Mouse (Mus musculus): ENCODE results near the gene Itgax. TPM values are rescaled to one million over a fixed set of nuclear protein-coding genes. Genes with fewer than 3 reads are reported as not detected.
"Not testable (repeated sequence)": the region's sequence is repeated elsewhere in the genome, so short reads cannot be mapped to it uniquely, and the experiment has no call there.

The Itgax gene
- polyA plus RNA-seq, 1 experiment from 2014 or later = 1.7 TPM

GRCm38 (mm10) chr7:128154076-128154475, 24.7 kb downstream of the Itgax start, which contains the start of gene Itgad:
Gene Itgad (plus strand): TSS chr7:128154376.
- H3K9me3 ChIP-seq (ENCODE audit: low read length) = no peaks in the 10 kb centered on the region
- ATAC-seq (no peak), DNase-seq (ENCODE audit: low spot score) (no peak)
- no peak for TF ChIP-seq CTCF (IDR thresholded peaks at IDR 0.05)
- TF ChIP-seq EP300 (IDR thresholded peaks at IDR 0.05) = no peak
- H3K9ac ChIP-seq (replicated peaks; ENCODE audit: low read depth) = no peak within 1 kb of the TSS
- 89% methylated on average over 21 of the region's 21 CpGs for WGBS
- no peaks in the 10 kb centered on the region for H3K36me3 ChIP-seq (ENCODE audit: insufficient read depth, low read length)
- no peak within 1 kb of the TSS for H3K4me2 ChIP-seq (replicated peaks; ENCODE audit: low read depth, low read length)
- H3K27ac ChIP-seq (ENCODE audit: low read length) = no peak within 1 kb of the TSS
- no peaks in the 10 kb centered on the region for H3K4me1 ChIP-seq (ENCODE audit: insufficient read depth, low read depth, low read length)
- H3K4me3 ChIP-seq (ENCODE audit: low read depth, low read length) = no peak within 1 kb of the TSS
- no peaks in the 10 kb centered on the region for H3K27me3 ChIP-seq (replicated peaks; ENCODE audit: insufficient read depth, low read length)

- DNase-seq (ENCODE audit: low spot score) (no peak), ATAC-seq (no peak)
- Histone ChIP-seq H3K27me3 (replicated peaks; ENCODE audit: insufficient read depth, low read length) (no peaks in the 10 kb centered on the region), H3K27ac (ENCODE audit: low read length) (no peak overlapping the region), H3K4me1 (ENCODE audit: insufficient read depth, low read depth, low read length) (no peaks in the 10 kb centered on the region), H3K9ac (replicated peaks; ENCODE audit: low read depth) (no peak overlapping the region), H3K4me2 (replicated peaks; ENCODE audit: low read depth, low read length) (no peak overlapping the region), H3K4me3 (ENCODE audit: low read depth, low read length) (no peak overlapping the region), H3K36me3 (ENCODE audit: insufficient read depth, low read length) (no peaks in the 10 kb centered on the region), H3K9me3 (ENCODE audit: low read length) (no peaks in the 10 kb centered on the region)
- TF ChIP-seq EP300 (IDR thresholded peaks at IDR 0.05) (no peak), CTCF (IDR thresholded peaks at IDR 0.05) (no peak)
- WGBS = 34% methylated on average over 10 of the region's 10 CpGs
Observed at GRCm38 (mm10) chr7:128154924-128155323, 25.6 kb downstream of the Itgax start.

DNA sequence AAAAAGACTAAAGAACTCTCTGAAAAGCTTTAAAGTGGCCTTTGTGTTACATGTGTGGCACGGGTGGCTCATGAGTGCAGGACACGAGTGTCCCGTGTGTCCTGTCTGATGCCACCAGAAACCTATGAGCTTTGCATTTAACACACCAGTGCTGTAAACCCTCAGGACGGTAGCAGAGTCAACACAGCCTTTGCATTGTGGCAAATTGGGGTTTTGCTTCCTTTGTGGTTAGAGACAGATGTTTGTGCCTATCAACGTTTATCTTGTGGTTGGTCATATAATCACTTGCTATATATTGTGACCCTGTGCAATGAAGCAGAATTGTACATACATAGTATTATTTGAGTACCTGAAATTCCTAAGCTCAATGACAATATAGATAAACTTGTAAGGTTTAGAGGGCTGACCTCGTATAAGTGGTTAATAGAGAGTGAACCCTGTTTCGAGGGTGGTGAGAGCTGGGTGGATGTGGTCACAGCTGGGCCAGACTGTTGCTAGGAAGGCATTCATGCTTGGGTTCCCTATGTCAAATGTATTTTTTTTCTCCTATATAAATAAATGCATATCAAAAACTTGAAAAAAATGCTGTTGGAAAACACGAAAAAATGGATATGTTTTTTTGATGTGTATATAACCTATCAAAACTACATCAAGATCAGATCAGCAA, 29.5 kb downstream of the Itgax start:
- H3K27ac ChIP-seq (ENCODE audit: low read length); DNase-seq (ENCODE audit: low spot score); H3K9ac ChIP-seq (replicated peaks; ENCODE audit: low read depth); H3K9me3 ChIP-seq (ENCODE audit: low read length); H3K36me3 ChIP-seq (ENCODE audit: insufficient read depth, low read length); H3K4me3 ChIP-seq (ENCODE audit: low read depth, low read length); H3K4me2 ChIP-seq (replicated peaks; ENCODE audit: low read depth, low read length); H3K4me1 ChIP-seq (ENCODE audit: insufficient read depth, low read depth, low read length); ATAC-seq; H3K27me3 ChIP-seq (replicated peaks; ENCODE audit: insufficient read depth, low read length): not testable (repeated sequence)
- whole genome bisulfite sequencing = 59% methylated on average over 7 of the region's 8 CpGs

DNA sequence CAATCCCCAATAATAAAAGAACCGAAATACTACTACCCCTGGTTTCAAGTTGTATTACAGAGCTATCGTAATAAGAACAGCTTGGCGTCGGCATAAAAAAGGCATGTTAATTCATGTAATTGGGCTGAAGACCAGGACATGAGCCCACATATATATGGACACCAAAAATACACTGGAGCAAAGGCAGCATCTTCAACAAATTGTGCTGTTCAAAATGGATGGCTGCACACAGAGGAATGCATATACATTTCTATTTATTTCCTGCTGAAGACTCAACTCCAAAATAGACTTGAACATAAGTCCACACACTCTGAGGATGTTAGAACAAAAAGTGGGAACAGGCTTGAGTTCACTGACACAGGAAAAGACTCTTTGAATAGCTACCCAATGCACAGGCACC, 34.7 kb downstream of the Itgax start:
- Histone ChIP-seq H3K9me3 (ENCODE audit: low read length) (no peaks in the 10 kb centered on the region), H3K27ac (ENCODE audit: low read length) (no peak overlapping the region), H3K4me1 (ENCODE audit: insufficient read depth, low read depth, low read length) (no peaks in the 10 kb centered on the region), H3K36me3 (ENCODE audit: insufficient read depth, low read length) (no peaks in the 10 kb centered on the region), H3K9ac (replicated peaks; ENCODE audit: low read depth) (no peak overlapping the region), H3K4me2 (replicated peaks; ENCODE audit: low read depth, low read length) (no peak overlapping the region), H3K27me3 (replicated peaks; ENCODE audit: insufficient read depth, low read length) (no peaks in the 10 kb centered on the region), H3K4me3 (ENCODE audit: low read depth, low read length) (no peak overlapping the region)
- TF ChIP-seq CTCF (IDR thresholded peaks at IDR 0.05) (no peak), EP300 (IDR thresholded peaks at IDR 0.05) (no peak)
- DNase-seq (ENCODE audit: low spot score) (no peak), ATAC-seq (no peak)
- WGBS = 91% methylated on average over 4 of the region's 4 CpGs

GRCm38 (mm10) chr7:128166391-128166790, 37.0 kb downstream of the Itgax start:
- H3K9me3 ChIP-seq (ENCODE audit: low read length) = no peaks in the 10 kb centered on the region
- H3K27ac ChIP-seq (ENCODE audit: low read length) = no peak overlapping the region
- ATAC-seq (no peak), DNase-seq (ENCODE audit: low spot score) (no peak)
- no peaks in the 10 kb centered on the region for H3K27me3 ChIP-seq (replicated peaks; ENCODE audit: insufficient read depth, low read length)
- H3K4me1 ChIP-seq (ENCODE audit: insufficient read depth, low read depth, low read length) = no peaks in the 10 kb centered on the region
- H3K4me2 ChIP-seq (replicated peaks; ENCODE audit: low read depth, low read length) = no peak overlapping the region
- H3K4me3 ChIP-seq (ENCODE audit: low read depth, low read length) = no peak overlapping the region
- no peak overlapping the region for H3K9ac ChIP-seq (replicated peaks; ENCODE audit: low read depth)
- WGBS = 54% methylated on average over 7 of the region's 7 CpGs
- TF ChIP-seq EP300 (IDR thresholded peaks at IDR 0.05) = no peak
- no peak for TF ChIP-seq CTCF (IDR thresholded peaks at IDR 0.05)
- H3K36me3 ChIP-seq (ENCODE audit: insufficient read depth, low read length) = no peaks in the 10 kb centered on the region

GRCm38 (mm10) chr7:128169996-128170395, 40.6 kb downstream of the Itgax start:
- DNase-seq (ENCODE audit: low spot score) (no peak), ATAC-seq (no peak)
- no peak overlapping the region for H3K4me3 ChIP-seq (ENCODE audit: low read depth, low read length)
- no peak overlapping the region for H3K4me2 ChIP-seq (replicated peaks; ENCODE audit: low read depth, low read length)
- H3K36me3 ChIP-seq (ENCODE audit: insufficient read depth, low read length) = no peaks in the 10 kb centered on the region
- no peak for TF ChIP-seq CTCF (IDR thresholded peaks at IDR 0.05)
- TF ChIP-seq EP300 (IDR thresholded peaks at IDR 0.05) = no peak
- H3K27me3 ChIP-seq (replicated peaks; ENCODE audit: insufficient read depth, low read length) = no peaks in the 10 kb centered on the region
- WGBS = 77% methylated on average over 3 of the region's 3 CpGs
- no peak overlapping the region for H3K27ac ChIP-seq (ENCODE audit: low read length)
- no peak overlapping the region for H3K9ac ChIP-seq (replicated peaks; ENCODE audit: low read depth)
- H3K9me3 ChIP-seq (ENCODE audit: low read length) = no peaks in the 10 kb centered on the region
- no peaks in the 10 kb centered on the region for H3K4me1 ChIP-seq (ENCODE audit: insufficient read depth, low read depth, low read length)

GRCm38 (mm10) chr7:128178385-128178784, 49.0 kb downstream of the Itgax start:
- Histone ChIP-seq H3K9ac (replicated peaks; ENCODE audit: low read depth) (no peak overlapping the region), H3K27me3 (replicated peaks; ENCODE audit: insufficient read depth, low read length) (no peaks in the 10 kb centered on the region), H3K4me2 (replicated peaks; ENCODE audit: low read depth, low read length) (no peak overlapping the region), H3K9me3 (ENCODE audit: low read length) (no peaks in the 10 kb centered on the region), H3K27ac (ENCODE audit: low read length) (no peak overlapping the region), H3K4me3 (ENCODE audit: low read depth, low read length) (no peak overlapping the region), H3K36me3 (ENCODE audit: insufficient read depth, low read length) (no peaks in the 10 kb centered on the region), H3K4me1 (ENCODE audit: insufficient read depth, low read depth, low read length) (no peaks in the 10 kb centered on the region)
- no peak for TF ChIP-seq CTCF (IDR thresholded peaks at IDR 0.05)
- no peak for TF ChIP-seq EP300 (IDR thresholded peaks at IDR 0.05)
- no peak for ATAC-seq
- WGBS = 56% methylated on average over 2 of the region's 2 CpGs
- no peak for DNase-seq (ENCODE audit: low spot score)

Measured in lung, postnatal 0 days (tissue).